Mouse (Mus musculus) kidney, adult 9 months (tissue): ENCODE measurements around the gene B9d1.

Experiments used
- DNase-seq: peaks from one replicate; pipeline ENCODE4 v3.0.0; 2022

B9d1 gene

GRCm38 (mm10) chr11:61545586-61545985 lies 40.6 kb downstream of the B9d1 start:
- peak; percentile 70 for DNase-seq

DNA sequence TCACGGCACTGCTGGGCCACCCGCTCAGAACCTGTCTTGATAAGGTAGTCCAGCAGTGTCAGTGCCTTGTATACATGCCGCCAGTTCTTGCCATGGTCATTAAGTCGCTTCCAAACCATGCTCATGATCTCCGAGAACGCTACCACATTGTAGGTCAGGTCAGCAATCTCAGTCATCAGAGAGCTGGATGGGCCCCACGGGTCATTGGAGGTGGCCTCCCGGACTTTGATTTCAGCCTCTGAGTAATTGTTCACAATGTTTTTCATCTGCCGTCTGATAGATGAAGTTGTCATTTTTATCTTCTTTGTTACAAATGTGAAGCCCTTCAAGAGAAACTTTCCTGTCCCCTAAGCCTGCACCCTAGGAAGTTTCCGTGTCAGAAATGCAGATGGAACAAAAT lies 41.5 kb downstream of the B9d1 start:
- DNase-seq = peak; percentile 55

GRCm38 (mm10) chr11:61547710-61548109 lies 42.8 kb downstream of the B9d1 start:
- no peak for DNase-seq

DNA sequence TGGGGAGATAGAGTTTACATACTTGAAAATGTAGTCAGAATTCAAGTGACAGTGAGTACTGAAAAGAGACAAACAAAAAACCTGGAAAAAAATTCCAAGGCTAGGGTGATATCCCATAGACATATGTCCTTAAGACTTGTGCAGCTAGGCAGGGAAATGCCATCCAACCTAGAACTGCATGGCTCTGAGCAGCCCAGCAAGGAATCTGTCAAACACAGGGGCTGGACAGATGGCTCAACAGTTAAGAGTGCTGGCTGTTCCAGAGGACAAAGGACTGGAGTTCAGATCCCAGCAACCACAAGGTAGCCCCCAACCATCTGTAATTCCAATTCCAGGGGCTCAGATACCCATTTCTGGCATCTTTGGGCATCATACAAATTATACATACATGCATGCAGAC lies 45.7 kb downstream of the B9d1 start:
- DNase-seq = no peak

- DNase-seq = no peak
Measured at GRCm38 (mm10) chr11:61553015-61553754, 48.2 kb downstream of the B9d1 start.

DNA sequence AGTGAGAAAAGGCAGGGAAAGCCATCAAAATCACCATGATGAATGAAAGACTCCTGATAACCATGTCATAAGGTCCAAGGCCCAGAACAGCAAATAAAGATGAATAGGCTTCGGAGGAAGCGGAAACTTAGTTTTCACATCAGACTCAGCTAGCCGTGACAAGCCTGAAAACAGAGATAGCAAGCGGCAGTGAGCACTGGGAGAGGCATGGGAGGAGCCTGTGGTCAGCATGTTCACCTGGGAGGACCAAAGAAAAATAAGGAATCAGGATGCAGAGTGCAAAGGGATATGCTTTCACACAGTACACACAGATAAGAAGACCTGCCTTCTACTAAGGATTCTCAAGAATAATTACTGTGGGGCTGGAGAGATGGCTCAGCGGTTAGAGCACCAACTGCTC lies 54.6 kb downstream of the B9d1 start:
- no peak for DNase-seq

- peak; percentile 29 for DNase-seq
Measured at GRCm38 (mm10) chr11:61562421-61562820, 57.5 kb downstream of the B9d1 start.
